Mouse (Mus musculus) gonadal fat pad, adult 2 months (tissue): ENCODE measurements around the gene Dact3. TPM values are rescaled to one million over a fixed set of nuclear protein-coding genes. Genes with fewer than 3 reads are reported as not detected.

Experiments
- polyA plus RNA-seq: library from polyadenylated mRNA; depleted of rRNA; stranded (reverse); fragments of >200 nt; gene quantifications from 2 replicates; pipeline ENCODE4 v1.2.3, GENCODE M21; 2012; rRNA removed

The Dact3 gene
- polyA plus RNA-seq, 1 experiment: 13.1 TPM

Other genes starting within 250 kb of the Dact3 start
- not detected in 2 replicates for gene Ceacam15, start 199.6 kb upstream of the Dact3 start, polyA plus RNA-seq
- gene Ceacam9, start 153.4 kb upstream of the Dact3 start, polyA plus RNA-seq: 0.12 and 0.16 TPM in 2 replicates
- 309 and 356 TPM in 2 replicates for gene Ap2s1, start 136.9 kb upstream of the Dact3 start, polyA plus RNA-seq
- gene Slc1a5, start 94.0 kb upstream of the Dact3 start, polyA plus RNA-seq: 608 and 792 TPM in 2 replicates
- 136 and 143 TPM in 2 replicates for gene Strn4, start 59.4 kb upstream of the Dact3 start, polyA plus RNA-seq
- 25.6 and 28.9 TPM in 2 replicates for gene Fkrp, start 58.6 kb upstream of the Dact3 start, polyA plus RNA-seq
- 30.5 and 36.0 TPM in 2 replicates for gene Prkd2, start 32.4 kb upstream of the Dact3 start, polyA plus RNA-seq
- 10.0 and 15.3 TPM in 2 replicates for gene Gng8, start 16.5 kb downstream of the Dact3 start, polyA plus RNA-seq
- 4.3 and 6.2 TPM in 2 replicates for gene Ptgir, start 31.2 kb downstream of the Dact3 start, polyA plus RNA-seq
- 174 and 195 TPM in 2 replicates for gene Calm3, start 48.8 kb downstream of the Dact3 start, polyA plus RNA-seq
- gene Pnmal2, start 69.4 kb downstream of the Dact3 start, polyA plus RNA-seq: 1.1 and 3.8 TPM in 2 replicates
- gene Pnmal1, start 84.4 kb downstream of the Dact3 start, polyA plus RNA-seq: 0.06 TPM in 1 of 2 replicates, not detected in the other
- not detected in 2 replicates for gene Gm42372, start 107.8 kb downstream of the Dact3 start, polyA plus RNA-seq
- gene Ccdc8, start 117.4 kb downstream of the Dact3 start, polyA plus RNA-seq: 3.0 and 4.1 TPM in 2 replicates
- gene Ppp5c, start 152.6 kb downstream of the Dact3 start, polyA plus RNA-seq: 103 and 120 TPM in 2 replicates
- gene Hif3a, start 187.1 kb downstream of the Dact3 start, polyA plus RNA-seq: 5.2 and 7.9 TPM in 2 replicates
- 0.15 TPM in 1 of 2 replicates, not detected in the other for gene Psg16, start 198.7 kb downstream of the Dact3 start, polyA plus RNA-seq